Mouse (Mus musculus) myocyte (in vitro differentiated cells): ENCODE data around the gene Hist1h2bl.

Source experiments
- CEBPB ChIP-seq: IDR thresholded peaks from 2 replicates; pipeline ENCODE4 v1.6.1; 2011; ENCODE audit warnings: mild to moderate bottlenecking, moderate library complexity; ENCODE audit not compliant: poor library complexity, insufficient read depth, severe bottlenecking
- E2F4 ChIP-seq: IDR thresholded peaks from one replicate; pipeline ENCODE4 v1.6.1; 2011; ENCODE audit warnings: mild to moderate bottlenecking, control low read depth, moderate library complexity; ENCODE audit not compliant: insufficient read depth
- MAX ChIP-seq: IDR thresholded peaks from one replicate; pipeline ENCODE4 v1.6.1; 2011; ENCODE audit warnings: low read depth, mild to moderate bottlenecking, control low read depth
- MYOD1 ChIP-seq, 3 experiments: IDR thresholded peaks; one replicate each; pipeline ENCODE4 v1.6.1; 2011; ENCODE audit warnings: control low read depth in 2 of 3, low read depth in 2 of 3, mild to moderate bottlenecking in 2 of 3, moderate library complexity in 1 of 3; ENCODE audit not compliant: insufficient read length in 2 of 3, control insufficient read depth in 1 of 3
- MYOG ChIP-seq, 3 experiments: IDR thresholded peaks; one replicate each; pipeline ENCODE4 v1.6.1; 2011; ENCODE audit warnings: control low read depth in 2 of 3, low read depth in 2 of 3, mild to moderate bottlenecking in 2 of 3; ENCODE audit not compliant: insufficient read length in 2 of 3, control insufficient read depth in 1 of 3, insufficient read depth in 1 of 3
- POLR2A ChIP-seq: IDR thresholded peaks from one replicate; pipeline ENCODE4 v1.6.1; 2011; ENCODE audit warnings: low read depth, mild to moderate bottlenecking, control low read depth, moderate library complexity; ENCODE audit not compliant: insufficient read length
- POLR2AphosphoS2 ChIP-seq: IDR thresholded peaks from one replicate; pipeline ENCODE4 v1.6.1; 2011; ENCODE audit warnings: low read depth, control low read depth; ENCODE audit not compliant: insufficient read length
- SRF ChIP-seq: IDR thresholded peaks from one replicate; pipeline ENCODE4 v1.6.1; 2011; ENCODE audit warnings: low read depth; ENCODE audit not compliant: control insufficient read depth, insufficient read length
- TCF12 ChIP-seq: IDR thresholded peaks from one replicate; pipeline ENCODE4 v1.6.1; 2011; ENCODE audit warnings: mild to moderate bottlenecking, control low read depth; ENCODE audit not compliant: poor library complexity, insufficient read depth, severe bottlenecking
- USF1 ChIP-seq: IDR thresholded peaks from one replicate; pipeline ENCODE4 v1.6.1; 2011; ENCODE audit warnings: low read depth, mild to moderate bottlenecking, control low read depth, moderate library complexity

DNA sequence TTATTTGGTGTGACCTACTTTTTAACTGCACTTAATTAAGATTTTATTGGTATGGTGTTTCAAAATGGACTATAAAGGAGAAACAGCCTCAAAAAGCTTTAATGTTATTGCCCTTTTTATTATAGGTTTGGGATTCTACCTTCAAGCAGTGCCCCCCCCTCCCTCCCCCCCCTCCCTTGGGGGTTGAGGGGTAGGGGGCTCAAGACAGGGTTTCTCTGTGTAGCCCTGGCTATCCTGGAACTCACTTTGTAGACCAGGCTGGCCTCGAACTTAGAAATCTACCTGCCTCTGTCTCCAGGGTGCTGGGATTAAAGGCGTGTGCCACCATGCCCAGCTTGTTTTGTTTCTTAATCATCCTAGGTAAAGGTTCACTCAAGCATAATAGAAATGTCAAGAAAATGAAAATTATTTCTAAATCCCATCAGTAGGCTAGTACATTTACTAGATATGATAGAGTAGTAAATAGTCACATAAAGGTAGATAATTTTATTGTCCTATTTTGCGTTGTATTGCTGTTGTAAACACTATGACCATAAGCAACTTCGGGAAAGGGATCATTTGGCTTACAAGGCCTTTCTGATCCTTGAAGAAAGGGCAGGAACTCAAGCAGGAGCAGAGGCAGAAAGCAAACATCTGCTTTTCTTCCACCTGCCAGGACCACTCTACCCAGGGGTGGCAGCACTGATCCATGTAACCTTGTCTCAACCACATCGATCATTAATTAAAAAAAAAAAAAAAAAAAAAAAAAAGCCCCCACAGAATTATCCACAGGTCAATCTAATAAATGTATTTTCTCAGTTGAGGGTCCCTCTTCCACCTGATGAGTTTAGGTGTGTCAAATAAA, 7.3 kb upstream of the Hist1h2bl start:
- TF ChIP-seq MAX, result no peak
- TF ChIP-seq POLR2A, result no peak
- no peak for TF ChIP-seq E2F4
- TF ChIP-seq POLR2AphosphoS2, result no peak
- no peak for TF ChIP-seq CEBPB
- TF ChIP-seq MYOG (IDR thresholded peaks at IDR 0.05; ENCODE audit: control insufficient read depth in 1 of 3, insufficient read depth in 1 of 3, insufficient read length in 2 of 3, low read depth in 2 of 3), result no peak
- TF ChIP-seq USF1, result no peak
- no peak for TF ChIP-seq SRF
- no peak for TF ChIP-seq MYOD1 (IDR thresholded peaks at IDR 0.05; ENCODE audit: control insufficient read depth in 1 of 3, insufficient read length in 2 of 3, low read depth in 2 of 3)
- no peak for TF ChIP-seq TCF12
